Mouse (Mus musculus): ENCODE measurements around the gene Ppp1r1a.

DNA sequence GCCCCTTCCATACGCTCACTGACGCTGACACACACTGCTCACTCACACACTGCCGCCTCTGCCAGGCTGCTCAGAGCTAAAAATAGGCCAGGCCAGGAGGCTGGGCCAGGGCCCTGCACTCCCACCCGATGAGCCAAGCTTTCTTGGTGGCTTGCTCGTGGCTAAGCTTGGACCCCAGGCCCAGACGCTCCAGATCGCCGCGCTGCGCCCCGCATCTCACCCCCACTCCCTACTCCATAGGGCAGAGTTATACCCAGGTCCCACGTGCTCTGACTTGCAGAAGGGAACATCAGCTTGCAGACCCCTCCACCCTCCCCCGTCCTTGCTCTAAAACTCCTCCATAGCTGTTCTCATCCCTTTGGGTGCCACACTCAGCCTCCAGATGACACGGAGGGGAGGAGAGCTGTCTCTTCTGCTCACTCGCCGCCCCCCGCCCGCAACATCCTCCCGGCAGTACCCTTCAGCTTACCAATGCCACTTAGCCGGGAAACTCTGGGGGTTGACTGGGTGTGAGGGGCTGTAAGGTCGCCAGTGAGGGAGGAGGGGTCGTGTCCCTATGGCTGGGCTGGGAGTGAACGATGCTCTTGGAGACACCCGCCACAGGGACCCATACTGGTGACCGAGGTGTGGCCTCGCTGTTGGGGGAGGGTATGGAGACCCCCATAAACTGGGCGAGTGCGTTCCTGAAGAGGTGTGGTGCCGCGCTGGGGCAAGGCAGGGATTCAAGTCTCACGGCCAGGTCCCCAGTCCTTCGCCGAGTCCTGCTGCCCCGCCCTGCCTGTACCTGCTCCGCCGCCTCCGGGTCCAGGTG lies 587 bp downstream of the Ppp1r1a start:
- TF ChIP-seq CTCF (IDR thresholded peaks at IDR 0.05; ENCODE audit: control insufficient read depth, insufficient read depth, low read length) (no peak), POLR2A (IDR thresholded peaks at IDR 0.05; ENCODE audit: borderline replicate concordance, control insufficient read depth, low read depth, low read length) (no peak)
